Mouse (Mus musculus) frontal cortex, adult (tissue): ENCODE data around the gene Hnrnpu.
"Not testable (repeated sequence)": the region's sequence is repeated elsewhere in the genome, so short reads cannot be mapped to it uniquely, and the experiment has no call there.

ENCODE experiments used
- ATAC-seq: cut with Nextera tagmentation; 2 replicates; pipeline ENCODE4 v1.9.2; 2017; ENCODE audit warnings: mild to moderate bottlenecking, moderate library complexity, mixed read lengths; ENCODE audit not compliant: low TSS enrichment

Hnrnpu gene

GRCm38 (mm10) chr1:178313039-178313597 is 24.5 kb downstream of the Hnrnpu start:
- no peak for ATAC-seq

GRCm38 (mm10) chr1:178310128-178310527 is 27.5 kb downstream of the Hnrnpu start:
- no peak for ATAC-seq

- no peak for ATAC-seq
These were observed 28.1 kb downstream of the Hnrnpu start for GRCm38 (mm10) chr1:178309487-178309886.

GRCm38 (mm10) chr1:178303425-178303824 is 34.2 kb downstream of the Hnrnpu start:
- peak; percentile 52; the same call in 1 of the 2 replicates for ATAC-seq

- ATAC-seq: not testable (repeated sequence)
These were observed 36.3 kb downstream of the Hnrnpu start for GRCm38 (mm10) chr1:178301261-178301660.

GRCm38 (mm10) chr1:178294051-178294450 is 43.5 kb downstream of the Hnrnpu start:
- no peak for ATAC-seq

GRCm38 (mm10) chr1:178291716-178292115 is 45.9 kb downstream of the Hnrnpu start:
- no peak for ATAC-seq

- no peak for ATAC-seq
These were observed 49.9 kb downstream of the Hnrnpu start for GRCm38 (mm10) chr1:178287601-178288176.

- ATAC-seq: no peak
These were observed 53.5 kb downstream of the Hnrnpu start for GRCm38 (mm10) chr1:178283946-178284720.

- ATAC-seq: not testable (repeated sequence)
These were observed 54.3 kb downstream of the Hnrnpu start for GRCm38 (mm10) chr1:178283314-178283713.

- peak; percentile 94 for ATAC-seq
These were observed 61.3 kb downstream of the Hnrnpu start for GRCm38 (mm10) chr1:178276054-178276911.

- no peak for ATAC-seq
These were observed 61.9 kb downstream of the Hnrnpu start for GRCm38 (mm10) chr1:178275738-178276053.

GRCm38 (mm10) chr1:178275174-178275730 is 62.3 kb downstream of the Hnrnpu start:
- ATAC-seq: peak; percentile 62
